Mouse (Mus musculus): ENCODE data around the gene Sec14l1. TPM values are rescaled to one million over a fixed set of nuclear protein-coding genes. Genes with fewer than 3 reads are reported as not detected.

Sec14l1 gene
- polyA plus RNA-seq, 1 experiment: 133 TPM

DNA sequence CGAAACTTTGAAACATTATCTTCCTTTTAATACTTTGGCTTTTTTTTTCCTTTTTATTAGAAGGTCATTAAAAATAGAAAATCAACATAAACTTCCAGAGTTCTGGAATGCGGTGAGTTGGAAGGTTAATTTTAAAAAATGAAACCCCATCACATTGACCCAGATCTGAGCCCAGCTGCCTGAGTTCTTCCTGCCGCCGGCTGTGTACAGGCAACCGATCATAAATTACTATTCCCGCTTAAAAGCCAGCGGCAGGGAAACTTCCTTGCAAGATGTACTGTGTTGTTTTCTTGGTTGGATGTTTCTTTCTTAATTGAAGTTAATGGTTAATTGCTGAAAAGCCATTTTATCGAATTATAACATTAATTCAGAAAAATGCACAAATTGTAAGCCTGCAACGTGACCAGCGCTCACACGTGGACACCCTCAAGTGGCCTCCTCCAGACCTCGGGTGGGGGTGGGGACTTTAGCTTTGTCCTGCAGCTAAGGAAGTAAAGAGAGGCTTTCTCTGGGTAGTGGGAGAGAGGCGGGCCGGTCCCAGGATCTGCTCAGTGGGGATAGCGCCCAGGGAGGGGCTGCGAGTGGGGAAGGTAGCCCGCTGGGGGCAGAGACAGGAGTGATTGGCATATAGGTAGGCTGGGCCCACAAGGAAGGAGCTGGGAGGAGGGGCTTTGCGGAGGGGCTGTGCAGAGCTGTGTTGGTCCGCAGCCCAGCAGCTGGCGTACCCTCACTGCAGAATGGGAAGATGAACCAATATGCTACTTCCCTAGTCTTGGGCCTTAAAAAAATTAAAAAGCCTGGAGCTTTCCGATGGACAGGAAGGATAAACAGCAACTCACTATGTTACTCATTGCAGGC is 70.3 kb downstream of the Sec14l1 start:
- TF ChIP-seq POLR2A (IDR thresholded peaks at IDR 0.05; ENCODE audit: control insufficient read depth, low read depth, low read length) (no peak), CTCF (IDR thresholded peaks at IDR 0.05; ENCODE audit: control insufficient read depth, insufficient read depth, insufficient replicate concordance, low read depth, low read length) (no peak)
- Histone ChIP-seq H3K27me3 (ENCODE audit: control insufficient read depth, insufficient read depth, low read length) (no peaks in the 10 kb centered on the region), H3K4me3 (ENCODE audit: control insufficient read depth, low read depth, low read length) (no peak overlapping the region), H3K4me1 (ENCODE audit: control insufficient read depth, insufficient read depth, low read length) (peaks cover 2% of the 10 kb centered on the region; the same call in 1 of the 2 replicates), H3K36me3 (ENCODE audit: control insufficient read depth, insufficient read depth, low read length) (no peaks in the 10 kb centered on the region), H3K27ac (ENCODE audit: control insufficient read depth, insufficient read depth, low read depth, low read length) (no peak overlapping the region)

DNA sequence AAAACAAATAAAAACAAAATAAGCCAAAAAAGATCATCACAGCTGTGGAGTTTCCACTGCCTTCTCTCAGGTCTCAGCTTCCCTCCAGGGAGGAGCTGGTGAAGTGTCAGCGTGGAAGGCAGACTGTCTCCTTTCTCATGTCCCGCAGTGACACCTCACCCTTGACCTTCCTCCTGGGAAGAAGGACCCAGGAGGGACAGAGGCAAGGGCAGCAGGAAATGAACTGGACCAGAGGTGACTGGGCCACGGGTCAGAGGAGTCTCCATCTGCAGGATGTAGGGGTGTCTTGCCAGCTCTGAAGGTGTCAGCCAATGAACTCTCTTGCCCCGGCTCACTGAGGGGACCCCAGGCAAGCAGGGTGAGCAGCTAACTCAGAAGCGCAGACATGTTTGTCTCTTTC is 76.6 kb downstream of the Sec14l1 start:
- Histone ChIP-seq H3K27me3 (ENCODE audit: control insufficient read depth, insufficient read depth, low read length) (no peaks in the 10 kb centered on the region), H3K4me1 (ENCODE audit: control insufficient read depth, insufficient read depth, low read length) (no peaks in the 10 kb centered on the region)
- TF ChIP-seq POLR2A (IDR thresholded peaks at IDR 0.05; ENCODE audit: control insufficient read depth, low read depth, low read length): no peak
- TF ChIP-seq CTCF (IDR thresholded peaks at IDR 0.05; ENCODE audit: control insufficient read depth, insufficient read depth, insufficient replicate concordance, low read depth, low read length): no peak

DNA sequence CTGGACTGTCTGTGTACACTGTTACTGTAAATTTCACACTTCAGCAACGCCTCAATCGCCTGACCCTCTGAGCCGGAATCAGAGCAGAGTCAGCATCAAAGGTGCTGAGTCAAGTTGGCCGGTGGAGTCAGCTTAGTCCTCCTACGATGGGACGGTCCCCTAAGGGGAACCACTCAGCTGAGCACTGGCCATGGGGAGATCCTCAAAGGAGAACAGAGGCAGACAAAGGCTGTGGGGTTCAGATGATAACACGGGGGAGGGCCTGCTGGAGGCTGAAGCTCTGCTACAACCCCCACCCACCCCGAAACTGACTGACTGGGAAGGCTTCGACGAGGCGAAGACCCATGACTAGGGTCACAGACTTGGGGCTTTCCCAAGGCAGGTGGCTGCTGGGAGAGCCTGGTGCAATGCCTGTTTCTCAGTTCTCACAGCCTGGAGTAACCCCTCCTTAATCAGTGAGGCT is 79.5 kb downstream of the Sec14l1 start:
- Histone ChIP-seq H3K36me3 (ENCODE audit: control insufficient read depth, insufficient read depth, low read length) (no peaks in the 10 kb centered on the region), H3K4me1 (ENCODE audit: control insufficient read depth, insufficient read depth, low read length) (no peaks in the 10 kb centered on the region), H3K27ac (ENCODE audit: control insufficient read depth, insufficient read depth, low read depth, low read length) (no peak overlapping the region), H3K27me3 (ENCODE audit: control insufficient read depth, insufficient read depth, low read length) (no peaks in the 10 kb centered on the region), H3K4me3 (ENCODE audit: control insufficient read depth, low read depth, low read length) (no peak overlapping the region)
- TF ChIP-seq POLR2A (IDR thresholded peaks at IDR 0.05; ENCODE audit: control insufficient read depth, low read depth, low read length) (no peak), CTCF (IDR thresholded peaks at IDR 0.05; ENCODE audit: control insufficient read depth, insufficient read depth, insufficient replicate concordance, low read depth, low read length) (no peak)

More for the DNA sequence above, 76.6 kb downstream of the Sec14l1 start:
- H3K27ac ChIP-seq (ENCODE audit: control insufficient read depth, insufficient read depth, low read depth, low read length): no peak overlapping the region
- no peaks in the 10 kb centered on the region for H3K36me3 ChIP-seq (ENCODE audit: control insufficient read depth, insufficient read depth, low read length)
- no peak overlapping the region for H3K4me3 ChIP-seq (ENCODE audit: control insufficient read depth, low read depth, low read length)

DNA sequence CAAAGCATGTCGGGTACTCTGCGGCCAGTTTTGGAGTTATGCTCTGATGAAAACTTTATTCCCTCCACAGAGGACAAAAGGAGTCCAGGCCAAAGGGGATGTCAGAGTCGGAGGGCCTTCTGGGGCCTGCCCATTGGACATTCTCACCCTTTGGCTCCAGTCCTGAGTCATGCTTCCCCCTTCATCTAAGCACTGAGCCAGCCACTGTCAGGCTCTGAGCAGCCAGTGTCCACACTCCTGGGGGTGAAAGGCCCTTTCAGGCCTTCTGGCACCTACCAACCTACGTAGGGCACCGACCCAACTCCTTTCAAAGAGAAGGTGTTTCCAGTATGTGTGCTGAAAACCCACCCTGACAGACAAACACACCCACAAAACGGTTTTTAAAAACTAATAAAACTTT is 80.6 kb downstream of the Sec14l1 start:
- H3K4me1 ChIP-seq (ENCODE audit: control insufficient read depth, insufficient read depth, low read length): no peaks in the 10 kb centered on the region
- H3K27me3 ChIP-seq (ENCODE audit: control insufficient read depth, insufficient read depth, low read length): no peaks in the 10 kb centered on the region
- no peak overlapping the region for H3K4me3 ChIP-seq (ENCODE audit: control insufficient read depth, low read depth, low read length)
- TF ChIP-seq POLR2A (IDR thresholded peaks at IDR 0.05; ENCODE audit: control insufficient read depth, low read depth, low read length) (no peak), CTCF (IDR thresholded peaks at IDR 0.05; ENCODE audit: control insufficient read depth, insufficient read depth, insufficient replicate concordance, low read depth, low read length) (no peak)
- H3K27ac ChIP-seq (ENCODE audit: control insufficient read depth, insufficient read depth, low read depth, low read length): no peak overlapping the region
- no peaks in the 10 kb centered on the region for H3K36me3 ChIP-seq (ENCODE audit: control insufficient read depth, insufficient read depth, low read length)

DNA sequence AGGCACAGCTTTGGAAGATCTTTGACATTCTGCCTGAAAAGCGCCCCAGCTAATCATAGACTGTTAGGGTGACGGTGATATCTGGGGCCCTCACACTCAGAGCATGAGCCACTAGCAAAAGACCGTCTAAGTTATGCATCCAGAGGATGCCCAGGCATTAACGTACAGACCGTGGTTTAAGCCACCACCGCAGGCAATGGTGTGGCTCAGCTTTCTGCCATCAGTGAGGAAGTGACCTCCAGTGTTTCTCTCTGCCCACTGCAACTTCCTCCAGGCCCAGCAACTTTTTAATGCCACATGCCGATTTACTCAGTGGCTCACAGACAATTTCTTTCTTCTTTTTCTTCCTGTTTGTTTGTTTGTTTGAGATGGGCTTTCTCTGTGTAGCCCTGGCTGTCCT is 81.7 kb downstream of the Sec14l1 start:
- no peak overlapping the region for H3K27ac ChIP-seq (ENCODE audit: control insufficient read depth, insufficient read depth, low read depth, low read length)
- H3K4me3 ChIP-seq (ENCODE audit: control insufficient read depth, low read depth, low read length): no peak overlapping the region
- no peaks in the 10 kb centered on the region for H3K4me1 ChIP-seq (ENCODE audit: control insufficient read depth, insufficient read depth, low read length)
- no peaks in the 10 kb centered on the region for H3K27me3 ChIP-seq (ENCODE audit: control insufficient read depth, insufficient read depth, low read length)
- H3K36me3 ChIP-seq (ENCODE audit: control insufficient read depth, insufficient read depth, low read length): no peaks in the 10 kb centered on the region
- no peak for TF ChIP-seq POLR2A (IDR thresholded peaks at IDR 0.05; ENCODE audit: control insufficient read depth, low read depth, low read length)
- no peak for TF ChIP-seq CTCF (IDR thresholded peaks at IDR 0.05; ENCODE audit: control insufficient read depth, insufficient read depth, insufficient replicate concordance, low read depth, low read length)

DNA sequence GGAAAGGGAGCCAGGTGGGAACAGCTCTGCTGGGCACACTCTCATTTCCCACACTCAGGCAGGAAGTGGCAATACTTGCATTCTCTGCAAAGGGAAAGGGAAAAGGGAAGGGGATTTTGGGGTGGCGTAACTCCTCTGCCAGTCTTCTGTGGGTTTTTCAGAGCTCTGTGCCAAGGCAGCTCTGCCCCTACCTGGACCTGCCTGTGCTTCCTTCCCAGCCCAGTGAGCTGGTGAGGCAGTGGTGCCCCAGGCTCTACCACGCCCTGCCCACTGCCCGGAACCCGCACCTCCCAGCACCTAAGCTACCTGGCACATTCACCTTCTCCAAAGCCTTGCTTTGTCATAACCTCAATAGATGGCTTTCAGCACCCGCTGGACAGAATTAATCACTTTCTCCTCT is 83.2 kb downstream of the Sec14l1 start:
- no peak overlapping the region for H3K27ac ChIP-seq (ENCODE audit: control insufficient read depth, insufficient read depth, low read depth, low read length)
- TF ChIP-seq POLR2A (IDR thresholded peaks at IDR 0.05; ENCODE audit: control insufficient read depth, low read depth, low read length) (no peak), CTCF (IDR thresholded peaks at IDR 0.05; ENCODE audit: control insufficient read depth, insufficient read depth, insufficient replicate concordance, low read depth, low read length) (no peak)
- H3K4me1 ChIP-seq (ENCODE audit: control insufficient read depth, insufficient read depth, low read length): no peaks in the 10 kb centered on the region
- H3K4me3 ChIP-seq (ENCODE audit: control insufficient read depth, low read depth, low read length): no peak overlapping the region
- no peaks in the 10 kb centered on the region for H3K27me3 ChIP-seq (ENCODE audit: control insufficient read depth, insufficient read depth, low read length)
- H3K36me3 ChIP-seq (ENCODE audit: control insufficient read depth, insufficient read depth, low read length): no peaks in the 10 kb centered on the region

DNA sequence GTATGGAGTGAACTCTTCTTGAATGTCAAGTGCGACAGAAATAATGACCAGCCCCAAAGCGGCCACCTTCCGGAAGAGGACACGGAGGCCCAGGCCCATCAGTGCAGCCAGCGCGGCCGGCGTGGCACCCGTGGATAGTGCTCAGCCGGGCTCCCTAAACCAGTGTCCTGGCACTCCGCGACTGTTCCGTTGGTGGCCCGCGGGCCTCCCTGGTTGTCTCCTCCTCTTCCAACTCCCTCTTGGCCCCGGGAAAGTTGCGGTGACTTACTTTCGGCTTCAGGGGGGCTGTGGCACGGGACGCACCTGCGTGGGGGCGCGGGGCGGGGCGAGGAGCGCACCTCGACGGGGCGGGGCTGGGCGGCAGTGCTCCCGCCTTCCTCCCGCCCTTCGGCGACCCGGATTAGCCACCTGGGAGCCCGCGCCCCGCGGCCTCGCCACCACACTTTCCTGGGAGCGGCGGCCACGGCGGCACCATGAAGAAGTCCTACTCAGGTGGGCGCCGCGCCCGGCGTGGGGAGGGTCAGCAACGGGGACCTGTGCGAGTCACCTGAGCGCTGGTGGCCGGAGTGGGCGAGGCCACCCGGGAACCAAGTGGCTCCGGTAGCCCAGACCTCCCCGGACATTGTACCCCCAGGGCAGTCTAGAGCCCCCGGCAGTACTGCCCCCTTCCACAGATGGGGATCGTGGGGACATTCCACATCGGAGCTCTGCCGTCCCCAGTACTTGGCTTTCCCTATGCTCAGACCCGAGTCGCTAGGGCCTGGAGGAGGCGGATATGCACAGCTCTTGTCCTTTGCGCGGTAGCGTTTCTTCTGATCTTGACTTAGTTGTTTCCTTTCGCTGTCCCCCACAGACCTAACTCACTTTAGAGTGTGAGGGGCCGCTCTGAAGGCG is 84.6 kb downstream of the Sec14l1 start, which contains the start of gene Sept9:
Sept9 (plus strand) TSS at position 380 of the 894 bp plus-strand sequence.
- Histone ChIP-seq H3K27ac (ENCODE audit: control insufficient read depth, insufficient read depth, low read depth, low read length) (no peak within 1 kb of the TSS), H3K27me3 (ENCODE audit: control insufficient read depth, insufficient read depth, low read length) (no peaks in the 10 kb centered on the region), H3K4me3 (ENCODE audit: control insufficient read depth, low read depth, low read length) (no peak within 1 kb of the TSS)

More for the DNA sequence above, 84.6 kb downstream of the Sec14l1 start, which contains the start of gene Sept9:
- Histone ChIP-seq H3K36me3 (ENCODE audit: control insufficient read depth, insufficient read depth, low read length) (no peaks in the 10 kb centered on the region), H3K4me1 (ENCODE audit: control insufficient read depth, insufficient read depth, low read length) (no peaks in the 10 kb centered on the region)
- TF ChIP-seq CTCF (IDR thresholded peaks at IDR 0.05; ENCODE audit: control insufficient read depth, insufficient read depth, insufficient replicate concordance, low read depth, low read length) (no peak), POLR2A (IDR thresholded peaks at IDR 0.05; ENCODE audit: control insufficient read depth, low read depth, low read length) (no peak)

Measured in testis, adult 2 months (tissue).